Mouse (Mus musculus) heart, embryonic 11.5 days (tissue): ENCODE results near the gene Nphs2. TPM values are rescaled to one million over a fixed set of nuclear protein-coding genes. Genes with fewer than 3 reads are reported as not detected.
"Not testable (repeated sequence)": the region's sequence is repeated elsewhere in the genome, so short reads cannot be mapped to it uniquely, and the experiment has no call there.

ENCODE experiments used
- ATAC-seq: fragments of 200-750 bp; cut with Nextera tagmentation; replicated peaks from 2 replicates; pipeline ENCODE4 v1.8.0; 2017; ENCODE audit warnings: moderate library complexity; ENCODE audit not compliant: insufficient number of reproducible peaks, low FRiP score, low TSS enrichment
- H3K27ac ChIP-seq: fragments of 300-500 bp; sonication (generic); 2 replicates; pipeline ENCODE4 v1.5.1; 2014; ENCODE audit warnings: mild to moderate bottlenecking, low read depth, low read length
- H3K27me3 ChIP-seq: fragments of 300-500 bp; sonication (generic); 2 replicates; pipeline ENCODE4 v1.6.1; 2014; ENCODE audit warnings: mild to moderate bottlenecking, low read length, mixed read lengths; ENCODE audit not compliant: control insufficient read depth, insufficient read depth
- H3K36me3 ChIP-seq: fragments of 300-500 bp; sonication (generic); 2 replicates; pipeline ENCODE4 v1.6.1; 2014; ENCODE audit warnings: mild to moderate bottlenecking, low read length, moderate library complexity, mixed read lengths; ENCODE audit not compliant: control insufficient read depth, insufficient read depth
- H3K4me1 ChIP-seq: fragments of 300-500 bp; sonication (generic); 2 replicates; pipeline ENCODE4 v1.6.1; 2014; ENCODE audit warnings: low read length; ENCODE audit not compliant: control insufficient read depth, insufficient read depth
- H3K4me2 ChIP-seq: fragments of 300-500 bp; sonication (generic); 2 replicates; pipeline ENCODE4 v1.6.1; 2014; ENCODE audit warnings: mild to moderate bottlenecking, moderate library complexity
- H3K4me3 ChIP-seq: fragments of 300-500 bp; sonication (generic); 2 replicates; pipeline ENCODE4 v1.5.1; 2014; ENCODE audit warnings: low read depth, low read length
- H3K9ac ChIP-seq: fragments of 300-500 bp; sonication (generic); 2 replicates; pipeline ENCODE4 v1.6.1; 2014; ENCODE audit warnings: mild to moderate bottlenecking, low read depth, low read length, moderate library complexity
- H3K9me3 ChIP-seq: fragments of 300-500 bp; sonication (generic); replicated peaks from 2 replicates; pipeline ENCODE4 v1.6.1; 2016; ENCODE audit warnings: low read length; ENCODE audit not compliant: control insufficient read depth
- WGBS: fragments of 180-500 bp; shearing (Covaris S2); extraction: QIAGEN DNeasy Blood & Tissue Kit; methylation state at CpG from one replicate; pipeline ENCODE4 v1.1.7; 2014; ENCODE audit not compliant: insufficient replicate concordance; 5-methylcytosine and 5-hydroxymethylcytosine counted together
- polyA plus RNA-seq: library from polyadenylated mRNA; unstranded; fragments of >200 nt; fragmentation: Nextera tagmentation; extraction: Ambion mirVana; gene quantifications from 2 replicates; pipeline ENCODE4 v1.2.1, GENCODE M21; 2014

The Nphs2 gene
- polyA plus RNA-seq, 1 experiment from 2014 or later, result not detected

DNA sequence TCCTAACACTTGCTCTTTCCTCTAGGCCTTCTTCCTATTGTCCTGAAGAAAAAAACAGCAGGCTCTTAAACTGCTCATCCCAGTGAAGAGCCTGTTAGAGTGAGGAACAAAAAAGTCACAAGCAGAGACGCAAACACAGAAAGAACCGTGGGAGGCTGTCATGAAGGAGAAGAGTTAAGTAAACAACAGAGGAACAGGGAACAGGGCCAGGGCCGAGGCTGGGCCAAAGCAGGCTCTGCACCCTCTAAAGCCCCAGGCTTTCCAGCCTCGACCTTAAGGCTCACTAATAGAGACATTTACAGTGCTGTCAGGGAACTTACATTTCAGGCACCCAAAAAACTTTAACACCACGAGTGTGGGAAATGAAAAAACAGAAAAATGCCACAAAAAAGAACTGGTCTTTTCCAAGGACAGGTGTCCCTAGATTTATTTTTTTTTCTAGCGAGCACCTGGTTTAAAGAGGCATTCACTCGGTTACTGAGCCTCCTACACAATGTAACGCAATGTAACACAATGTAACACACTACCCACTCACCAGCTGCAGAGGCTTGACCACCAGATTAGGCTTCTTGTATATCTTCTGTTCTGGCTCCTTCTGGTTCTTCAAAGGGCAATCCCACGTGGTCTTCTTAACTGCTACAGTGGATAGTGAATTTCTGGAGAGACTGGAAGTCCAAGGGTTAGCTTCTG lies 25.5 kb upstream of the Nphs2 start:
- Histone ChIP-seq H3K4me1 (peaks cover 3% of the 10 kb centered on the region; the same call in 1 of the 2 replicates), H3K4me2 (no peak overlapping the region), H3K27ac (no peak overlapping the region), H3K27me3 (no peaks in the 10 kb centered on the region), H3K36me3 (no peaks in the 10 kb centered on the region), H3K9me3 (no peaks in the 10 kb centered on the region), H3K4me3 (no peak overlapping the region), H3K9ac (no peak overlapping the region)
- ATAC-seq, result no peak
- WGBS, result 45% methylated on average over 9 of the region's 9 CpGs

DNA sequence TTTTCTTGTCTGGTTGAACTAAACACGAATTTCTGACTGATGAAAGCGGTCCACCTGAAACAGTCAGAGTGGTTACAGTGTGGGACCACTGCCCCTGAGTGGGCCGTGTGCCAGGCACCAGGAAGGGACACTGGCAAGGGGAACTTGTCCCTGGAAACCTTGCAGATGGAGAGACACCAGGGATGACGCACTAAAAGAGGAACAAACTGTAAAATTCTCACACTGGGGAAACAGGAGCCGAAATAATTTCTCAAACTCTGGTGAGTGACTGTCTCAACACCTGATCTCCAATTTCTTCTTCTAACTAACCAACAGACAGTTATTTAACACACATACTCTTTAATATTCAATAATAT lies 25.0 kb upstream of the Nphs2 start:
- 83% methylated on average over 5 of the region's 5 CpGs for WGBS
- H3K4me2 ChIP-seq, result no peak overlapping the region

DNA sequence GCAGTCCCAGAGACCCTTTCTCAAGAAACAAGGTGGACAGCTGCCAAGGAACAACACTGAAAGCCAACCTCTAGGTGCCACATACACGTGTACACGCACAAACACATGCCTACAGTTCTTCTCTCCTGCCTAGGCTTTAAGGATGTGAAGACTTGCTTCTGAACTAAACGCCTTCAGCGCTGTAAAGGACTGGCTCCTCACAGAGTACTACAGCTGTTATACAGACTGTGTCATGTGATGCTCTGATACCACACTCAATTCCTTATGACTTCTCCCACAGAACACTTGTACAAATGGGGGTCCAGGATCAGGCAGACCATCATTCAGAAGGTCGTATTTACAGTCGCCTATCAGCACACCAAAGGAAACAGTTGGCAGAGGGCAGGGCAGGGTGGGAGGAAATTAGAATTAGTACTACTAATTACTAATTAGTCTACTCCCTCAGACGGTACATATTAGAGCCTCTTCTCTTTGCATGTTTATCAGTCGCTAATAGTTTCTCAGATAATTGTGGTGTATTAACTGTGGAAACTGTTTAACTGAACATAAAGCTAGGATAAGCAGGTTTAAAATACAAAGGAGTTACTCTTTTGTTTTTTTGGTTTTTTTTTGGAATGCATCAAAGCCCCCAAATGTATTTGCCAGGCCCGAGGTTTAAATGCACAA lies 21.8 kb upstream of the Nphs2 start:
- Histone ChIP-seq H3K27me3 (no peaks in the 10 kb centered on the region), H3K27ac (no peak overlapping the region), H3K4me1 (peaks cover 1% of the 10 kb centered on the region; the same call in 1 of the 2 replicates), H3K4me2 (no peak overlapping the region), H3K9me3 (no peaks in the 10 kb centered on the region), H3K4me3 (no peak overlapping the region), H3K36me3 (no peaks in the 10 kb centered on the region), H3K9ac (no peak overlapping the region)
- 74% methylated on average over 9 of the region's 9 CpGs for WGBS
- ATAC-seq, result no peak

More for the DNA sequence above, 25.0 kb upstream of the Nphs2 start:
- no peak overlapping the region for H3K4me3 ChIP-seq
- H3K9ac ChIP-seq, result no peak overlapping the region
- H3K36me3 ChIP-seq, result no peaks in the 10 kb centered on the region
- peaks cover 3% of the 10 kb centered on the region; the same call in 1 of the 2 replicates for H3K4me1 ChIP-seq
- ATAC-seq, result no peak
- H3K27ac ChIP-seq, result no peak overlapping the region
- no peaks in the 10 kb centered on the region for H3K27me3 ChIP-seq
- H3K9me3 ChIP-seq, result no peaks in the 10 kb centered on the region

DNA sequence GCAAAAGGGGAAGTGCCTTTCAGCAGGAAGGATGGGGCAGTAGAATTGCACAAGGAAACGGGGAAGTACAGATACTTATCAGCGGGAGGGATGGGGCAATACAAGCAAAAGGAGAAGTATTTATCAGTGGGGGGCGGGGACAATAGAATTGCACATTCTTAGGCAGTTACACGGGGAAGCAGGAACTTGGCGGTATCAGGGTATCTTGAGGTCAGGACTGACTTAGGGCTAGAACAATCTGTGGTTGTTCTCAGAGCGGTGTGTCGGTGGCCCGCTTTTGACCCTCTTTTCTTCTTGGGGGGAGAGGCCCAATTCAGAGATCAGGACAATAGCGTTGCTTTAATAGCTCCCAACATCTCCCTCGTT lies 21.3 kb upstream of the Nphs2 start:
- WGBS, result 65% methylated on average over 9 of the region's 10 CpGs
- ATAC-seq, H3K36me3 ChIP-seq, H3K9me3 ChIP-seq, H3K4me1 ChIP-seq, H3K27ac ChIP-seq, H3K4me3 ChIP-seq, H3K9ac ChIP-seq, H3K27me3 ChIP-seq, H3K4me2 ChIP-seq: not testable (repeated sequence)

DNA sequence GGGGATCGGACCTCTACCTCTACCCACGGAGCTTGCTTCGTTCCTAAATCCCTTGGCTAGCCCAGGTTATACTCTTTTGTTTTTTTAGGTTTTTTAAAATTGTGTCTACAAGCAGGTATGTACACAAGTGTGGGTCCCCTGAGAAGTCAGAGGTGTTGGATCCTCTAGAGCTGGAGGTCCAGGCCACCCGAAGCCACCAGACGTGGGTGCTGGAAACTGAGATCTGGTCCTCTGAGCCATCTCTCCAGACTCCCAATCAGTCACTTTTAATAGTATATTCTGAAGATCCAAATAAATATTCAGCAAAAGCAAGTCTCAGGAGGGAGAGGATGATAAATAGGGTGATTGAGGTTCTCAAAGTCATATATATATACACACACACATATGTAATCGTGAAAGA lies 20.5 kb upstream of the Nphs2 start:
- ATAC-seq, result no peak
- no peak overlapping the region for H3K4me2 ChIP-seq

DNA sequence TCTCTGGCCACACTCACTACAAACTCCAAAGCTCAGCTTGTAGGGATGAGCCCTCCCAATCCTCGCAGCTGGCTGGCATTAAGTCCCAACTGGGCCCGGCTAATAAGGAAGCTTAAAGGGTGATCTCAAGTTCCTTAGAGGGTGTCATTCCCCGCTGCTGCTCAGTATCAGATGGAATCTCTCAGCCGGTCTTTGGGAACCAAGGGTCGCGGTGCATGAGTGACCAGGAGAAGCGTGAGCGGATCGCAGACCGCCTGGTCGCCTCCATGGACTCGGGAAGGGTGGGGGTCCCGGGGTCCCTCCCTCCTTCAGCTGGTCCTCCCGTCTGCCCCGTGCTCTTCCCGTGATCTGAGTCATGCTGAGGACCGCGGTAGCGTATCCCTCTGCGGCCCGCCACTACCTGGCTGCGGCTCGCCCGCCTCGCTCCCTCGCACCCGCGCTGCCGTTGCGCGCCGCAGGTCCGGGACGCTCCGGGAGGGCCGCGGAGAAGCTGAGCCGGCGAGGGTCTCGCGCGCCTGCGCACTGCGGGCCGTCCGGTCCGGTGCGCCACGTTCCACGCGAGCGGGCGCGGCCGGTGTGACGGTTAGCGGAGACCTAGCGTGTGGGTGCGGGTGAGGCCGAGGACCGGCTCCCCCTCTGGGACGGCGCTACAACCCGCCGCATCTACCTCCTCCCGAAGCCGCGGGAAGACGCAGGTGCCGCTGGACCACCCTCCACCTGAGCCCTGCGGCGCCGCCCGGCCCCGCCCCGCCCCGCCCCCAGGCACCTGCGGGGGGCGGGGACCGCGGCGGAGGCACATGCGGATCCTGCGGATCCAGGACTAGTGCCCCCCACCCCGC lies 7.4 kb upstream of the Nphs2 start, which contains the start of gene Tdrd5:
TSS of gene Tdrd5 (minus strand) at position 754 of the 839 bp plus-strand sequence.
- Histone ChIP-seq H3K27ac (no peak within 1 kb of the TSS), H3K4me3 (peak within 1 kb of the TSS; percentile 60), H3K4me1 (no peaks in the 10 kb centered on the region), H3K9ac (peak within 1 kb of the TSS; percentile 58), H3K27me3 (peaks cover 53% of the 10 kb centered on the region), H3K36me3 (no peaks in the 10 kb centered on the region), H3K9me3 (no peaks in the 10 kb centered on the region), H3K4me2 (peak within 1 kb of the TSS; percentile 95)
- WGBS, result under 1% methylated on average over 75 of the region's 85 CpGs
- 0 out of 2 replicates have a peak, but pooled peaks have one; percentile 31 for ATAC-seq

More for the DNA sequence above, 20.5 kb upstream of the Nphs2 start:
- Histone ChIP-seq H3K27me3 (no peaks in the 10 kb centered on the region), H3K4me3 (no peak overlapping the region), H3K4me1 (no peaks in the 10 kb centered on the region), H3K9ac (no peak overlapping the region), H3K36me3 (no peaks in the 10 kb centered on the region), H3K9me3 (no peaks in the 10 kb centered on the region), H3K27ac (no peak overlapping the region)
- 90% methylated on average over 6 of the region's 6 CpGs for WGBS

DNA sequence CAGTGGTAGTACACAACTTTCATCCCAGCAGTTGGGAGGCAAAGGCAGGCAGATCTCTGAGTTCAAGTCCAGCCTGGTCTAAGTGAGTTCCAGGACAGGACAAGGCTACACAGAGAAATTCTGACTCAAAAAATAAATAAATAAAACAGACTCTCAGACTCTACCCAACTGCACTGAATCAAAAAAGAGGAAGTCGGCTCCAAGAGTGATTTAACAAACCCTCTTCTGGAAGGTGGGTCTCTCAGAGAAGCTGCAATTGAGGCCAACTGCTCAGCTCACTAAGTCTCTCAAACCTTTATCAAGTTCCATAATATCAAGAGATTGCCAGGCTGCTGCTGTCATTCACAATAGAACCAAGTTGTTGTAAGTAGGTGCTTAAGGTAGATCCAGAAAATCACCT lies 1.9 kb upstream of the Nphs2 start:
- Histone ChIP-seq H3K4me1 (no peaks in the 10 kb centered on the region), H3K27me3 (peaks cover 68% of the 10 kb centered on the region), H3K4me2 (no peak overlapping the region), H3K9me3 (no peaks in the 10 kb centered on the region), H3K4me3 (no peak overlapping the region), H3K9ac (no peak overlapping the region), H3K36me3 (no peaks in the 10 kb centered on the region), H3K27ac (no peak overlapping the region)
- WGBS, result 64% methylated on average over 1 of the region's 1 CpGs
- ATAC-seq, result no peak

DNA sequence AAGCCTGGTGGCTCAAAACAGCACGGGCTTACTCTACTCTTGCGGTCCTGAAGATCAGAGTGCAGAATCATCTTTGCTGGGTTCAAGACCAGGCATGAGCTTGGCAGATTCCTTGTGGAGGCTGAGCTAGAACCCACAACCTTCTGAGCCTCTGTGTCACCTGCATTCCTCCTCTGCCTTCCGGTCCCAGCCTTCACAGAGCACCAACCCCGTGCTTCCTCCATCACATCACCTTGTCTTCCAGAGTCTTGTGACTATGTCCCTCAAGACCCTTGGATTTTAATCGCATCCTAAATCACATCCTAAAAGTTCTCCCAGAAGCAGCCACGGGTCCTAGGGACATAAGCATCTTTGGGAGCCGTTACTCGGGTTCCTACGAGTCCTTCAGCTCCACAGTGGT lies 12.6 kb downstream of the Nphs2 start:
- H3K36me3 ChIP-seq, result no peaks in the 10 kb centered on the region
- 86% methylated on average over 9 of the region's 9 CpGs for WGBS
- no peak overlapping the region for H3K4me2 ChIP-seq
- no peak overlapping the region for H3K4me3 ChIP-seq
- no peak overlapping the region for H3K27ac ChIP-seq
- no peak overlapping the region for H3K9ac ChIP-seq
- ATAC-seq, result no peak
- H3K4me1 ChIP-seq, result no peaks in the 10 kb centered on the region
- no peaks in the 10 kb centered on the region for H3K27me3 ChIP-seq
- no peaks in the 10 kb centered on the region for H3K9me3 ChIP-seq
